Mouse (Mus musculus) stomach, postnatal 0 days (tissue): ENCODE results near the gene Cd164l2.

Source experiments
- CTCF ChIP-seq: IDR thresholded peaks from 2 replicates; pipeline ENCODE4 v1.5.1; 2016; ENCODE audit warnings: antibody characterized with exemption, low read depth, mild to moderate bottlenecking, moderate library complexity
- EP300 ChIP-seq: optimal IDR thresholded peaks from 2 replicates; pipeline ENCODE3; 2016; ENCODE audit warnings: antibody characterized with exemption

GRCm38 (mm10) chr4:133247806-133248449 lies 36.0 kb downstream of the Cd164l2 start:
- no peak for TF ChIP-seq CTCF
- TF ChIP-seq EP300, result no peak
